Mouse (Mus musculus) embryonic facial prominence, embryonic 14.5 days (tissue): ENCODE data around the gene Sf3b1. TPM values are rescaled to one million over a fixed set of nuclear protein-coding genes. Genes with fewer than 3 reads are reported as not detected.

ENCODE experiments used
- ATAC-seq: fragments of 200-750 bp; cut with Nextera tagmentation; 2 replicates; pipeline ENCODE4 v1.8.0; 2017; ENCODE audit warnings: low read depth, moderate number of reproducible peaks, moderate TSS enrichment
- DNase-seq: peaks from one replicate; pipeline ENCODE4 v3.0.0-alpha.2; 2015; ENCODE audit warnings: low spot score
- H3K27ac ChIP-seq: fragments of 300-500 bp; sonication (generic); replicated peaks from 2 replicates; pipeline ENCODE4 v1.5.1; 2014; ENCODE audit warnings: low read depth, mild to moderate bottlenecking, low read length, moderate library complexity
- H3K27me3 ChIP-seq: fragments of 300-500 bp; sonication (generic); replicated peaks from 2 replicates; pipeline ENCODE4 v1.6.1; 2014; ENCODE audit warnings: low read length; ENCODE audit not compliant: control insufficient read depth, insufficient read depth
- H3K36me3 ChIP-seq: fragments of 300-500 bp; sonication (generic); 2 replicates; pipeline ENCODE4 v1.6.1; 2014; ENCODE audit warnings: low read length, mixed read lengths; ENCODE audit not compliant: control insufficient read depth, insufficient read depth
- H3K4me1 ChIP-seq: fragments of 300-500 bp; sonication (generic); 2 replicates; pipeline ENCODE4 v1.6.1; 2014; ENCODE audit warnings: antibody characterized with exemption, low read length; ENCODE audit not compliant: control insufficient read depth, insufficient read depth
- H3K4me2 ChIP-seq: fragments of 300-500 bp; sonication (generic); 2 replicates; pipeline ENCODE4 v1.6.1; 2014; ENCODE audit warnings: low read depth, mild to moderate bottlenecking, low read length, moderate library complexity, mixed read lengths
- H3K4me3 ChIP-seq: fragments of 300-500 bp; sonication (generic); 2 replicates; pipeline ENCODE4 v1.5.1; 2014; ENCODE audit warnings: low read depth, mild to moderate bottlenecking, low read length
- H3K9ac ChIP-seq: fragments of 300-500 bp; sonication (generic); 2 replicates; pipeline ENCODE4 v1.6.1; 2014; ENCODE audit warnings: low read depth, mild to moderate bottlenecking, low read length, moderate library complexity, mixed read lengths
- H3K9me3 ChIP-seq: fragments of 300-500 bp; sonication (generic); 2 replicates; pipeline ENCODE4 v1.6.1; 2016; ENCODE audit warnings: low read length; ENCODE audit not compliant: control insufficient read depth
- WGBS: fragments of 180-500 bp; shearing (Covaris S2); extraction: QIAGEN DNeasy Blood & Tissue Kit; methylation state at CpG from one replicate; pipeline ENCODE4 v1.1.7; 2014; 5-methylcytosine and 5-hydroxymethylcytosine counted together
- polyA plus RNA-seq: library from polyadenylated mRNA; unstranded; fragments of >200 nt; fragmentation: Nextera tagmentation; extraction: Ambion mirVana; gene quantifications from 2 replicates; pipeline ENCODE4 v1.2.1, GENCODE M21; 2014

The Sf3b1 gene
- polyA plus RNA-seq, 1 experiment from 2014 or later: 275 TPM

DNA sequence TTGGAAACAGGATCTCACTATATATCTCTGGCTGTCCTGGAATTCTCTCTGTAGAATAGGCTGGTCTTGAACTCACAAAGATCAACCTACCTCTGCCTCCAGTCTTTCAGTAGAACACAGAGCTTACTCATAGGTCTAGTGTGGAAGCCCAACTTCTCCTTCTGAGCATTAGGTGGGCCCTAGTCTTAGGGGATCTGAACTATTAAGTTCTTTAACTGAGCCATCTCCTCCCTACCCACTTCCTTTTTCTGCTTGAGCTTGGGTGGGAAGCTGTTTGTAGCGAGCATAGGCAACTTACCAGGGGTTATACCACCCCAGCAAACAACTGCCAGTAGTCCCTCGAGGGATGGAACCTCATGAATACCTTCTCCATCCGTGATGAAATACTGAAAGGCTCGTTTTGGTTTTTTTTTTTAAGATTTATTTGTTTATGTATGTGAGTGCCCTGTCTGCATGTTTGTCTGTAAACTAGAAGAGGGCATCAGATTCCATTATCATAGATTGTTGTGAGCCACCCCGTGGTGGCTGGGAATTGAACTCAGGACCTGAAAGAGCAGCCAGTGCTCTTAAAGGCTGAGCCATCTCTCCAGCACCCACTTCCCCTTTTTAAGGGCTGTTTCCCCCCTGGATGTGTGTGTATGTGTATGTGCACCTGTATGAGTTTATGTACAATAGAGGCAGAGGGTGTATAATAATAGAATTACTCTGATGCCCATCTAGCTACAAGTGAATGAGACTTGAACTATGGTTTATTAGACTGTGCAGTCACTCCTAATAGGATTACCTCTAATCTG lies 28.2 kb upstream of the Sf3b1 start:
- no peaks in the 10 kb centered on the region for H3K9me3 ChIP-seq
- no peak overlapping the region for H3K9ac ChIP-seq
- ATAC-seq: no peak
- H3K27me3 ChIP-seq: no peaks in the 10 kb centered on the region
- H3K27ac ChIP-seq: no peak overlapping the region
- peaks cover 7% of the 10 kb centered on the region for H3K4me1 ChIP-seq
- no peak overlapping the region for H3K4me2 ChIP-seq
- 86% methylated on average over 5 of the region's 5 CpGs for WGBS
- H3K4me3 ChIP-seq: no peak overlapping the region
- no peak for DNase-seq
- peaks cover 15% of the 10 kb centered on the region for H3K36me3 ChIP-seq

DNA sequence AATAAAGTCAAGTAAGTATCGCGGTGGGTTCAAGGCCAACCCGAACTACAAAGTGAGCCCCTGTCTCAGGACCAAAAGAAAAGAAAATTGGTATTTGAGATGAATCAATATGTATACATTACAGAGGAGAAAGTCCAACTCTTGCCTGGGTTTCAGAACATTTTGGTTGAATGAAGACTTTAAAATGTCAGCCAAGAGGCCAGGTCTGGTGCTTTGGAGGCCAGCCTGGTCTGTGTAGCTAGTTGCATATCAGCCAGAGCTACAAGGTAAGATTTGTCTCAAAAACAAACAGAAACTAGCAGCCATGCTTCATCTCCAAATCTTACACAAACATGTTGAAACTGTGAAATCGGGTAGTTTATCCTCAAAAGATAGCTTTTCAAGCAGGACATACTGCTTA lies 26.3 kb upstream of the Sf3b1 start:
- WGBS: 67% methylated on average over 4 of the region's 4 CpGs

DNA sequence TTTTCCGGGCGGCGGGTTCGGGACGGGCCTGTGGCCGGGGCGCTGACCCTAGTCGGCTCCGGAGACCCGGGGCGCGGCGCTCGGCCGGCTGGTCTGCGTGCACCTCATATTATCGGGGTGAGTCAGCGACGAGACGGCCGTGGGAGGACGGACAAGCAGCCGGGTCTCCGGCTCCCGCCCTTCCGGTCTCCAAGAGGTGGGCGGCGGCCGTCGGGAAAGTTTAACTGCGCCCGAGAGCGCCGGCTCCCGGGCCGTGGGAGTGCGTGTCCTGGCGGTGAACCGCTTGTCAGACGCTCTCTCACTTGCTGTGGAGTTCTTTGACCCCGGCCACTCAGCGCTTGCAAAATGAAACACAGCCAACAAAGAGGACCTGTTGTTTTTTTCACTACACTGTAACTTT lies 25.7 kb upstream of the Sf3b1 start:
- peak overlapping the region; percentile 78 for H3K27ac ChIP-seq

More for the DNA sequence above, 26.3 kb upstream of the Sf3b1 start:
- ATAC-seq (no peak), DNase-seq (no peak)
- Histone ChIP-seq H3K9ac (peak overlapping the region; percentile 81), H3K27ac (no peak overlapping the region), H3K4me3 (peak overlapping the region; percentile 86), H3K9me3 (no peaks in the 10 kb centered on the region), H3K4me1 (peaks cover 7% of the 10 kb centered on the region), H3K4me2 (peak overlapping the region; percentile 68), H3K27me3 (no peaks in the 10 kb centered on the region), H3K36me3 (peaks cover 15% of the 10 kb centered on the region)

DNA sequence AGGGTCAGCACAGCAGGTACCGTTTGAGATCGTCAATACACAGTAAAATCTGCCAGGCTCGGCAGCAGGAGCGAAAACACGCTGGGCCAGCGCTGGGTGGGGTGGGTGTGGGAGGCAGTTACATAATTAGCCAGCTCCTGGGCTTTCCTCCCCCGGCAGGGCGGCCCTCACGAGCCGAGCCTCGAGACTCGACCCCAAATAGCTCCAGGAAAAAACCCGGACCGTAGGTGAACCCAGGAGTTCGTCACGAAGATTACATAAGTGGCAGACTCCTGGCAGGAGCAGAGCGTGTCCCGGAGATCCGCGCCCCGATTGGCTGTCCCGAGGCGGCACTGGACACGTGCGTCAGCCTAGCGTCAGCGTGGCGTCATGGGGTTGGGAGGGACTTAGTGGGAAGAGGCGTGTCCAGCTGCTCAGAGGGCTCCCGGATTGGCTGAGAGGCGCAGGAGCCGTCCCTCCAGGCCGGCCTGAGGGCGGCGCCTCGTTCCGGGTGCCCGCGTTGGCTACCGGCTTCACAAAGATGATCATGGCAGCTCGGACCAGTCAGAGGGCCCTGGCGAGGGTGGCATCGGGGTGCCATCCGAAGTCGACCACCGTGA lies 25.2 kb upstream of the Sf3b1 start, which contains the start of gene Coq10b:
Coq10b (plus strand) TSS at position 416 of the 599 bp plus-strand sequence.
- H3K4me3 ChIP-seq: peak within 1 kb of the TSS; percentile 86
- H3K27me3 ChIP-seq: no peaks in the 10 kb centered on the region
- peak; percentile 100 for ATAC-seq
- H3K4me2 ChIP-seq: peak within 1 kb of the TSS; percentile 73
- peak; percentile 99 for DNase-seq
- H3K4me1 ChIP-seq: peaks cover 7% of the 10 kb centered on the region
- peak within 1 kb of the TSS; percentile 81 for H3K9ac ChIP-seq
- 0% methylated on average over 33 of the region's 46 CpGs for WGBS
- H3K9me3 ChIP-seq: no peaks in the 10 kb centered on the region
- peak within 1 kb of the TSS; percentile 81 for H3K27ac ChIP-seq
- peaks cover 15% of the 10 kb centered on the region for H3K36me3 ChIP-seq

More for the DNA sequence above, 25.7 kb upstream of the Sf3b1 start:
- Histone ChIP-seq H3K4me2 (peak overlapping the region; percentile 68), H3K4me3 (peak overlapping the region; percentile 86), H3K9me3 (no peaks in the 10 kb centered on the region), H3K4me1 (peaks cover 7% of the 10 kb centered on the region), H3K27me3 (no peaks in the 10 kb centered on the region), H3K36me3 (peaks cover 15% of the 10 kb centered on the region), H3K9ac (peak overlapping the region; percentile 81)
- DNase-seq: peak; percentile 41
- WGBS: 0% methylated on average over 31 of the region's 42 CpGs
- ATAC-seq: peak; percentile 45

DNA sequence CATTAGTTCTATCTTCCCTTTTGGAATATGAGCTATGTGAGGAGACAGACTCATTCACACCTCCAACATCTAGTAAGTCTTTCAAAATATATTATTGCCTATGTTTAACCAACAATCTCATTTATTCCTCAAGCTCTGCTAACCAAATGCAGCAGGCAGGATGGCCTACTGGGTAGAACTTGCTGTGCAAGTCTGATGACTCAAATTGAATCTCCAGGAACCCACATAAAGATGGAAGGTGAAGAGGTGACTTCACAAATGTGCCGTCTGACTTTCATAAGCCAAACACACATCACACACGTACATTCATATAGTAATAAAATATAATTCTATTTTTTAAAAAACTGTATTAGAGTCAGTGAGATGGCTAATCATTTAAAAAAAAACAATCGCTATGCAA lies 24.4 kb upstream of the Sf3b1 start:
- peaks cover 9% of the 10 kb centered on the region; the same call in 1 of the 2 replicates for H3K36me3 ChIP-seq
- no peak for DNase-seq
- peak overlapping the region; percentile 81 for H3K9ac ChIP-seq
- peaks cover 7% of the 10 kb centered on the region for H3K4me1 ChIP-seq
- H3K4me3 ChIP-seq: peak overlapping the region; percentile 86
- H3K4me2 ChIP-seq: peak overlapping the region; percentile 73
- no peak overlapping the region for H3K27ac ChIP-seq
- H3K9me3 ChIP-seq: no peaks in the 10 kb centered on the region
- no peak for ATAC-seq
- H3K27me3 ChIP-seq: no peaks in the 10 kb centered on the region
- WGBS: 75% methylated on average over 3 of the region's 3 CpGs

DNA sequence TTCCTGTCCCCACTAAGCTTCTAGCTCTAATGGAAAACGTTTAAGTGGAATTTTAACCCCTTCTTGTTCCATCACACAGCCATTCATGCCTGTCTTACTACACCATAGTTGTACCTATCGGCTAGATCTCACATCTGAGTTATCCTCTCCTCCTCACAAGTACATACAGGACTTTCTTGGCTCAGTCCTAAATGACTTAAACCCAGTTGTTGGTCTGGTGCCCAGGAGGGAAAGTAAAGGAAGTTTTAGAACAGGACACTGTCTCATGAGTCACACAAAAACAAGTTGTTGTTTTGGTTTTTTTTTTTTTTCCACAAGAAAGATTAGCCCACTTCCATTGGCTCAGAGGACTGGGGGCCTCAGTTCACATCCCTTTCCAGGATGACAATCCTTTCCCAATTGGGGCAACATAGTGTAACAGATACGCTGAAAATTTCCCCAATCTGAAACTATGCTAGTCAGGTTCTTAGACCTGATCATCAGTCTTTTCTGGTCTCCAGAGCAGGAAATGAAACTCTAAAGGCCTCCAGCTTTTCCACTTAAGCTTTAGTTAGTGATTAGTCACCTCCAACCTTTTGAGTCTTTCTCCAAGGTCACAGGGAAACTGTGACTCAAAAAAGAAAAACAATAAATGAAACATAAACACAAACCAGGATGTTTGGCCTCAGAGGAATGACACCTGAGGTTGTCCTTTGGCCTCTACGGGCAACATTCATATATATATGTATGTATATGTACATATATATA lies 21.7 kb upstream of the Sf3b1 start:
- Histone ChIP-seq H3K4me1 (peaks cover 7% of the 10 kb centered on the region), H3K4me2 (no peak overlapping the region), H3K27ac (no peak overlapping the region), H3K4me3 (no peak overlapping the region), H3K9ac (no peak overlapping the region), H3K27me3 (no peaks in the 10 kb centered on the region), H3K9me3 (no peaks in the 10 kb centered on the region), H3K36me3 (no peaks in the 10 kb centered on the region)
- DNase-seq (no peak), ATAC-seq (no peak)
- WGBS: 65% methylated on average over 4 of the region's 4 CpGs

DNA sequence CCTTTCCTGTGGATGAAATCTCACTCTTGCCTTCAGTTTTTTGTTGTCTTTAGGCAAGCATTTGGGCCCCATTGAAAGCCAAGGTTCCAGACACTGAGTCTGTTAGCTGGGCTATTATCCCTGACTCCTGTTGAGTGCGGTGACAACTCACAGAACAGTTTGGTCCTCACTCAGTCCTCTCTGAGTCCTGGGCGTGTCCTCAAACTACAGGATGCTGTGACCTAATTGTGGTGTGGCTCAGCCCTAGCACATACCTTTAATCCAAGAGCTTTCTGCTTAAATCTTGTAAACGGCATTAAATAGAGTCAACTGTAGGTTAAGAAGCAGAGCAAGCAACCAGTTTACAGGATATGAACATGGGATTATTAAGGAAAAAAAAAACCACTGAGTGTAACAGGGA lies 15.9 kb upstream of the Sf3b1 start:
- WGBS: 82% methylated on average over 3 of the region's 3 CpGs
- no peak for ATAC-seq
- H3K36me3 ChIP-seq: no peaks in the 10 kb centered on the region

DNA sequence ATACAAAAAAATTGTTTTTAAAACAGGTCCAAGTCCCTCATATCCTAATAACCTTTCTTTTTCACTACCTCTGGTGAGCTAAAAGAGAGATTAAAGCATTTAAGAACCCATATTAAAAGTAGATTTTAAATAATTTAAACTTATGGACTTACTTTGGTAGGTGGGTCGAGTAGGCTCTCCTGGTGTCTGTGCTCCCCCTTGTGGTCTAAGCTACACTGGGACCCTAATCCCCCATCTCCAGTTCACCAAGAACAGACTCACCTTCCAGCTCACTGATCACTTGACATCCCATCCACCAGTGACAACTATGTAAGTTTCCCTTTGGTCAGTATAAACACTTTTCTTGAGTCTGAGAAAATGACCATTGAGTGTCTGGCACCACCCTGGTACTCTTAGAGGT lies 15.0 kb upstream of the Sf3b1 start:
- ATAC-seq (no peak), DNase-seq (no peak)
- no peak overlapping the region for H3K9ac ChIP-seq
- H3K4me2 ChIP-seq: no peak overlapping the region
- no peaks in the 10 kb centered on the region for H3K36me3 ChIP-seq
- H3K9me3 ChIP-seq: peaks cover 10% of the 10 kb centered on the region; the same call in 1 of the 2 replicates
- H3K4me3 ChIP-seq: no peak overlapping the region
- H3K4me1 ChIP-seq: no peaks in the 10 kb centered on the region
- H3K27ac ChIP-seq: no peak overlapping the region
- H3K27me3 ChIP-seq: no peaks in the 10 kb centered on the region
- 63% methylated on average over 1 of the region's 1 CpGs for WGBS

More for the DNA sequence above, 15.9 kb upstream of the Sf3b1 start:
- Histone ChIP-seq H3K9ac (no peak overlapping the region), H3K27me3 (no peaks in the 10 kb centered on the region), H3K27ac (no peak overlapping the region), H3K4me2 (no peak overlapping the region), H3K4me3 (no peak overlapping the region), H3K4me1 (no peaks in the 10 kb centered on the region), H3K9me3 (peaks cover 10% of the 10 kb centered on the region; the same call in 1 of the 2 replicates)
- DNase-seq: no peak
